Comparison of ENCODE assay signal across 31 mouse cellular contexts in the genomic region with DNA sequence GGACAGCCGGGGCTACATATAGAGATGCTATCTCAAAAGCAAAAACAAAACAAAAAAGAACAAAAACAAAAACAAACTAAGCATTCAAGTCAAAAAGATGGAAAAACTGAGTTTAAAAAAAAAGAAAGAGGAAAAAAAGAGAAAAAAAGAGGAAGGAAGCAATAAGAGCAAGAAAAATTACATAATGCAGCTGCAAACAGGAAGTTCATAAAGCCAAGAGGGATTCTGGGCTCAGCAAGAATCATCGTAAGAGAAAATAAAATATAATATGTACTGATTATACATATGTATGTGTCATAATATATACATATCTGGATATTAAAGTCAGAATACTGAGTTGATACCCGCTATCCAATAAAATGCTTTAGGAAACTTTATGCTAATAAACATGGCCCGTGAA.
"Had no signal": no experiment of that assay in that cellular context is flagged by ENCODE, and none has a peak within 500 bp of the region (broad histone marks: within the 10 kb centered on the region; RNA-seq: fewer than 3 reads in every experiment).

No protein-coding gene starts in this region.

- H3K36me3 ChIP-seq: limb, embryonic 13.5 days; limb, embryonic 15.5 days; lung, embryonic 15.5 days; midbrain, embryonic 12.5 days; midbrain, embryonic 15.5 days had no signal

- ATAC-seq: liver, embryonic 12.5 days; liver, postnatal 0 days; lung, postnatal 0 days; midbrain, embryonic 13.5 days; midbrain, embryonic 15.5 days; midbrain, embryonic 16.5 days had no signal

- H3K9me3 ChIP-seq: limb, embryonic 10.5 days; limb, embryonic 12.5 days; limb, embryonic 13.5 days; limb, embryonic 15.5 days; liver, embryonic 12.5 days; liver, embryonic 13.5 days; liver, embryonic 15.5 days; lung, embryonic 15.5 days; megakaryocyte, embryonic 14.5 days; midbrain, embryonic 10.5 days; midbrain, embryonic 12.5 days; midbrain, embryonic 13.5 days; midbrain, embryonic 15.5 days; neural tube, embryonic 12.5 days had no signal

- H3K27ac ChIP-seq: limb, embryonic 10.5 days; limb, embryonic 12.5 days; limb, embryonic 13.5 days; limb, embryonic 15.5 days; liver, embryonic 13.5 days; liver, embryonic 14.5 days; liver, embryonic 15.5 days; lung, embryonic 15.5 days; macrophage; midbrain, embryonic 10.5 days; midbrain, embryonic 12.5 days; midbrain, embryonic 13.5 days; midbrain, embryonic 15.5 days; neural tube, embryonic 12.5 days had no signal

- H3K4me3 ChIP-seq: limb, embryonic 10.5 days; limb, embryonic 12.5 days; limb, embryonic 13.5 days; limb, embryonic 15.5 days; liver, embryonic 12.5 days; liver, embryonic 13.5 days; liver, embryonic 15.5 days; lung, embryonic 15.5 days; megakaryocyte, embryonic 14.5 days; midbrain, embryonic 10.5 days; midbrain, embryonic 12.5 days; midbrain, embryonic 13.5 days; midbrain, embryonic 15.5 days; myocyte; neural tube, embryonic 12.5 days had no signal

- DNase-seq: left cerebral cortex, postnatal 4 days; liver; liver, embryonic 13.5 days; liver, postnatal 0 days; lung, adult 18-20 months; lung, adult 2 months; lung, embryonic 14.5 days; lung, postnatal 10 days; lung, postnatal 14 days; lung, postnatal 36 days; lung, postnatal 4 days; midbrain, embryonic 14.5 days had no signal

- H3K27me3 ChIP-seq: limb, embryonic 12.5 days; limb, embryonic 13.5 days; limb, embryonic 15.5 days; liver, embryonic 12.5 days; liver, embryonic 13.5 days; liver, embryonic 15.5 days; lung, embryonic 15.5 days; megakaryocyte, embryonic 14.5 days; midbrain, embryonic 12.5 days; midbrain, embryonic 13.5 days; midbrain, embryonic 15.5 days; neural tube, embryonic 12.5 days had no signal

- H3K4me2 ChIP-seq: limb, embryonic 12.5 days; limb, embryonic 13.5 days; limb, embryonic 15.5 days; liver, embryonic 12.5 days; liver, embryonic 13.5 days; liver, embryonic 15.5 days; lung, embryonic 14.5 days; lung, embryonic 15.5 days; midbrain, embryonic 11.5 days; midbrain, embryonic 12.5 days; midbrain, embryonic 13.5 days; midbrain, embryonic 15.5 days; neural tube, embryonic 12.5 days had no signal

- H3K4me1 ChIP-seq: limb, embryonic 13.5 days; neural tube, embryonic 12.5 days had no signal

- H3K9ac ChIP-seq: limb, embryonic 12.5 days; limb, embryonic 13.5 days; limb, embryonic 15.5 days; liver, embryonic 12.5 days; liver, embryonic 13.5 days; liver, embryonic 14.5 days; liver, embryonic 15.5 days; liver, postnatal 0 days; lung, embryonic 14.5 days; lung, embryonic 15.5 days; midbrain, embryonic 12.5 days; midbrain, embryonic 13.5 days; midbrain, embryonic 15.5 days; neural tube, embryonic 12.5 days had no signal
